24 mouse cellular contexts compared by ENCODE assay signal in genomic region chr7:101884160-101884559, GRCm38 (mm10). TPM values are rescaled to one million over a fixed set of nuclear protein-coding genes. Genes with fewer than 3 reads are reported as not detected.
DNase-seq lines count a peak whose midpoint lies in the region; ATAC-seq lines count a peak whose summit lies in the region.
"Had no signal": no experiment of that assay in that cellular context is flagged by ENCODE, and none has a peak within 500 bp of the region (broad histone marks: within the 10 kb centered on the region; RNA-seq: fewer than 3 reads in every experiment).

No protein-coding gene starts in this region.

- H3K4me3 ChIP-seq in midbrain, embryonic 13.5 days (replicated peaks), result no peak overlapping the region
- H3K4me3 ChIP-seq: embryonic facial prominence, embryonic 10.5 days; embryonic facial prominence, embryonic 12.5 days; forebrain, embryonic 13.5 days; forebrain, embryonic 15.5 days had no signal

- no peaks in the 10 kb centered on the region for H3K4me1 ChIP-seq in midbrain, embryonic 13.5 days (replicated peaks)
- H3K4me1 ChIP-seq: embryonic facial prominence, embryonic 10.5 days; embryonic facial prominence, embryonic 12.5 days; forebrain, embryonic 13.5 days; forebrain, embryonic 15.5 days had no signal

- peak; percentile 30 for DNase-seq in A20 (ENCODE audit: low read depth, low spot score)
- DNase-seq in spleen, adult 18-20 months, result no peak
- no peak for DNase-seq in gastrocnemius, postnatal 14 days
- DNase-seq: adrenal gland, adult 8-10 months; adrenal gland, postnatal 14 days; adrenal gland, postnatal 36 days; cerebellum, adult 11 months; cerebellum, adult 18-20 months; cerebellum, adult 8-10 months; cerebellum, adult 9-11 months; cerebellum, postnatal 14 days; cerebellum, postnatal 36 days; forebrain, postnatal 0 days had no signal

- no peak overlapping the region for H3K4me2 ChIP-seq in midbrain, embryonic 13.5 days (replicated peaks)
- H3K4me2 ChIP-seq: embryonic facial prominence, embryonic 12.5 days; forebrain, embryonic 13.5 days; forebrain, embryonic 15.5 days had no signal

- 0 out of 2 replicates have a peak, but pooled peaks have one; percentile 25 for ATAC-seq in common myeloid progenitor, adult 5-6 weeks (replicated peaks; ENCODE audit: low read depth, poor library complexity, severe bottlenecking)
- peak; percentile 50; the same call in 1 of the 2 replicates for ATAC-seq in megakaryocyte progenitor cell, adult 5-6 weeks (replicated peaks; ENCODE audit: poor library complexity)
- no peak for ATAC-seq in midbrain, embryonic 13.5 days
- ATAC-seq: activated CD4-positive, CD25-positive, alpha-beta regulatory T cell, adult 4 months; forebrain, embryonic 13.5 days; forebrain, embryonic 15.5 days; forebrain, postnatal 0 days; Patski had no signal

- H3K9me3 ChIP-seq in midbrain, embryonic 13.5 days, result no peaks in the 10 kb centered on the region
- H3K9me3 ChIP-seq: embryonic facial prominence, embryonic 10.5 days; embryonic facial prominence, embryonic 12.5 days; forebrain, embryonic 13.5 days; forebrain, embryonic 15.5 days had no signal

- H3K27me3 ChIP-seq in midbrain, embryonic 13.5 days, result no peaks in the 10 kb centered on the region
- H3K27me3 ChIP-seq: embryonic facial prominence, embryonic 12.5 days; forebrain, embryonic 13.5 days; forebrain, embryonic 15.5 days; Patski had no signal

- H3K36me3 ChIP-seq in midbrain, embryonic 13.5 days, result no peaks in the 10 kb centered on the region
- H3K36me3 ChIP-seq: embryonic facial prominence, embryonic 10.5 days; embryonic facial prominence, embryonic 12.5 days; forebrain, embryonic 15.5 days had no signal

- 98% methylated on average over 4 of the region's 4 CpGs for WGBS in midbrain, embryonic 13.5 days

- intact Hi-C loops in gastrocnemius, postnatal 14 days (cut with DNase I; ENCODE audit: low total_unique reads), result no loop called here

- H3K9ac ChIP-seq in midbrain, embryonic 13.5 days (replicated peaks), result no peak overlapping the region
- H3K9ac ChIP-seq: embryonic facial prominence, embryonic 12.5 days; forebrain, embryonic 13.5 days; forebrain, embryonic 15.5 days; forebrain, postnatal 0 days had no signal

- H3K27ac ChIP-seq in midbrain, embryonic 13.5 days, result no peak overlapping the region
- H3K27ac ChIP-seq: embryonic facial prominence, embryonic 10.5 days; embryonic facial prominence, embryonic 12.5 days; forebrain, embryonic 13.5 days; forebrain, embryonic 15.5 days had no signal

RNA-seq across cellular contexts. Expression of gene Folr1, which starts 13.6 kb away (rescaled TPM):
- total RNA-seq in common myeloid progenitor, adult 5-6 weeks (2017), result not detected in 2 replicates
- total RNA-seq in megakaryocyte progenitor cell, adult 5-6 weeks (2015), result 0.74 and 1.9 TPM in 2 replicates
- 0.37 TPM in 1 of 2 replicates, not detected in the other for total RNA-seq in megakaryocyte progenitor cell, adult 5-6 weeks (2017)
- 11.1 and 13.2 TPM in 2 replicates for polyA plus RNA-seq in midbrain, embryonic 13.5 days (2015; fragmentation: Nextera tagmentation; extraction: Ambion mirVana)
- 1 to 10 TPM; 1.6 to 2.2 TPM for total RNA-seq in gastrocnemius, postnatal 14 days (2021)
- polyA plus RNA-seq: activated CD4-positive, CD25-positive, alpha-beta regulatory T cell, adult 4 months had no signal

RNA-seq across cellular contexts. Expression of gene Anapc15, which starts 20.6 kb away (rescaled TPM):
- total RNA-seq in common myeloid progenitor, adult 5-6 weeks (2017), result 62.0 and 107 TPM in 2 replicates
- total RNA-seq in megakaryocyte progenitor cell, adult 5-6 weeks (2015), result 56.2 and 70.6 TPM in 2 replicates
- total RNA-seq in megakaryocyte progenitor cell, adult 5-6 weeks (2017), result 98.6 and 132 TPM in 2 replicates
- 79.0 and 92.2 TPM in 2 replicates for polyA plus RNA-seq in midbrain, embryonic 13.5 days (2015; fragmentation: Nextera tagmentation; extraction: Ambion mirVana)
- total RNA-seq in gastrocnemius, postnatal 14 days (2021), result 10 to 100 TPM; 23.7 to 27.7 TPM

RNA-seq across cellular contexts. Expression of gene Lamtor1, which starts 21.5 kb away (rescaled TPM):
- total RNA-seq in common myeloid progenitor, adult 5-6 weeks (2017), result 66.9 and 67.0 TPM in 2 replicates
- 74.7 and 91.8 TPM in 2 replicates for total RNA-seq in megakaryocyte progenitor cell, adult 5-6 weeks (2015)
- total RNA-seq in megakaryocyte progenitor cell, adult 5-6 weeks (2017), result 75.0 and 75.7 TPM in 2 replicates
- polyA plus RNA-seq in midbrain, embryonic 13.5 days (2015; fragmentation: Nextera tagmentation; extraction: Ambion mirVana), result 146 and 158 TPM in 2 replicates
- 100 to 1,000 TPM; 101 to 102 TPM for total RNA-seq in gastrocnemius, postnatal 14 days (2021)

RNA-seq across cellular contexts. Expression of gene Tomt, which starts 22.0 kb away (rescaled TPM):
- 0.19 and 0.91 TPM in 2 replicates for total RNA-seq in common myeloid progenitor, adult 5-6 weeks (2017)
- total RNA-seq in megakaryocyte progenitor cell, adult 5-6 weeks (2015), result 0.10 TPM in 1 of 2 replicates, not detected in the other
- 0.07 TPM in 1 of 2 replicates, not detected in the other for total RNA-seq in megakaryocyte progenitor cell, adult 5-6 weeks (2017)
- 0.35 and 0.77 TPM in 2 replicates for polyA plus RNA-seq in midbrain, embryonic 13.5 days (2015; fragmentation: Nextera tagmentation; extraction: Ambion mirVana)
- not detected for total RNA-seq in gastrocnemius, postnatal 14 days (2021)
- total RNA-seq: adrenal gland, adult 18-20 months; adrenal gland, adult 8-10 months; adrenal gland, postnatal 14 days; adrenal gland, postnatal 36 days; forebrain, postnatal 0 days had no signal

RNA-seq across cellular contexts. Expression of gene Folr2, which starts 27.2 kb away (rescaled TPM):
- total RNA-seq in common myeloid progenitor, adult 5-6 weeks (2017), result not detected in 2 replicates
- total RNA-seq in megakaryocyte progenitor cell, adult 5-6 weeks (2015), result not detected in 2 replicates
- not detected in 2 replicates for total RNA-seq in megakaryocyte progenitor cell, adult 5-6 weeks (2017)
- polyA plus RNA-seq in midbrain, embryonic 13.5 days (2015; fragmentation: Nextera tagmentation; extraction: Ambion mirVana), result 2.2 and 3.8 TPM in 2 replicates
- 1 to 10 TPM; 2.8 to 6.1 TPM for total RNA-seq in gastrocnemius, postnatal 14 days (2021)
- total RNA-seq: MEL had no signal
- polyA plus RNA-seq: activated CD4-positive, CD25-positive, alpha-beta regulatory T cell, adult 4 months; embryonic facial prominence, embryonic 12.5 days; Patski had no signal
